Mouse (Mus musculus) spleen, postnatal 10 days (tissue): ENCODE results near the gene Casq1.

Experiments used
- DNase-seq, 2 experiments: peaks; one replicate each; pipeline ENCODE4 v3.0.0; 2021 to 2022; ENCODE audit warnings: low spot score in 2 of 2

Casq1 gene

DNA sequence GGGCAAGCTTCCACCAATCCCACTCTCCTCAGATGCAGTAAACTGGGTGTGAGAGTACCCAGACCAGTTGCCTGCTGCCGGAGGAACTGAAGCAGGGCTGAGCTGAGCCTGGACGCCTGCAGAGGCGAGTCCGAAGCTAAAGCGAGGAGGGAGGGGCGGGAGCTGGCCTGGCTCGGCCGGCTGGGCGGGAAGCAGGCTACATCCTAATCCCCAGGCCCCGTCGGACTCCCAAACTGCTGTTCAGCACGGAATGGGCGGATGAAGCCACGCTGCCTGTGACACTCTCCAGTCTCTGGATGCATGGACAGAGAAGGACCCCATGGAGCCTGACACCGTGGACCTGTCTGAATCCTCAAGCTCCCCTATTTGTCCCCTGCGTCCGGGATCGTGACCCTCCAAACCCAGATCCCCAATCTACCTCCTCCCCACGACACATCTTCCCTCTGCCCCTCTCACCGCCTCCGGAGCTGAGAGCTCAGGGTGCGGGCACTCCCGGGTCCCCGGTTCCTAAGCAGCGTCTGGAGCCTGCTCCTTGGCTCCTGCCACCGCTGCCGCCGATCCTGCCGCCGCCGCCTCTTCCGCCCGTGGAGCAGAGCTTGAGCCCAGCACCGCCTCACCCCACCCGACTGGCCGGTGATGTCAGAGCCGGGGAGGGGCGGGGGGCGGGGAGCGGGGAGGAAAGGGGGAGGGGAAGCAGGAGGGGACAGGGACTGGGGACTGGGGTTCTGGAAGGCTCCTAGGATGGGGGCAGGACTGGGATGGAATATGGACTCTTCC, 13.3 kb downstream of the Casq1 start, which contains the start of gene Pea15a:
Gene Pea15a (minus strand): TSS at position 664 of the 777 bp plus-strand sequence.
- peak; percentile 30 to 62 for DNase-seq

DNA sequence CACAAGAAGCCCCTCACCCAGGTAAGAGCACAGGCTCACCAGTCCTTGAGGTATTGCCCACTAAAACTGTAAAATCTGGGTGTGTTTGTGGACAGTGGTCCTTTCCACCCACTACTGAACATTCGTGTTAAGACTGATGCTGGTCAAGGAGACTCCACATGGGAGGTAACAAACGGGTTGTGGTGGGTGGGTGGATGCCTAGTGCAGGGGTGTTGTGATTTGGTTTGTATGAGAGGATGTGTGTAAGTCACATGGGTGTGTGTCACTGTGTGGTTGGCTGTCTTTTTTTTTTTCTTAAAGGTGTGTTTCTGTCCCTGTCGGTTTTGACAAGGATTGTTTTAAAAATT, 14.0 kb downstream of the Casq1 start:
- DNase-seq, result no peak

GRCm38 (mm10) chr1:172204814-172205740, 14.6 kb downstream of the Casq1 start:
- DNase-seq, result no peak

DNA sequence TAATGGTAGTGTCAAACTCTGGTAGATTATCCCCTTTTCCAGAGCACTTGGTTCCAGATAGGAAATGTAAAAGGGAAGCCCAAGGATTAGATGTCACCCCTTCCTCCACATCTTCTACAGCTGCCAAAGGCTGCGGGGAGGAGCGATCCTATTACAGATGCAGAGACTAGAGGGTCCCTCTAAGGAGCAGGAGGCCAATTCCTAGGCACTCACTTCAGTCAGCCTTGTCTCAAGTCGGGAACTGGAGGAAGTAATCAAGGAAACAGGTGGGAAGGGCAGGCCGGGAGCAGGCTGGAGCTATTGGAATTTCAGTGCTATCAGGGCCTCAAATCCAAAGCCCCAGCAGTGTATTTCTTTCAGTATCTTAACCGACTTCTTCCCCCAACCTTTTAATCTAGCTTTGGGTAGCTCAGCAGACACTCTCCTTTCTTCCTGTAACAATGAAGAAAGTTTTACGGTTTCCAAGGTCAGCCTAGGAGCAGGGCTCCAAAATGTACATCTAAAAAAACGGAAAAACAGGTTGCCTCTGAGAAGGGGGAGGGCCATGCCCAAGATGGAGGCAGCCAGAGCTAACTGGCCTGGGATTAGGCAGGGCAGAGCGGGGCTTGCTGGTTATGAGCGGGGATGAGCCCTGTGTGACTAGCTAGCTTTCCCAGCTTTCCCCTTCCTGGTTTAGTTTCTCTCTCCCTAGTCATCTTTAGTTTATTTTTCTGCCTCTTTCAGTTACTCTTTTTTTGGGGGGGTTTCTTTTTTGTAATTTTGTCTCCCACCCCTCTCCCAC, 15.4 kb downstream of the Casq1 start:
- DNase-seq, result no peak

GRCm38 (mm10) chr1:172203566-172203965, 16.1 kb downstream of the Casq1 start:
- no peak for DNase-seq

DNA sequence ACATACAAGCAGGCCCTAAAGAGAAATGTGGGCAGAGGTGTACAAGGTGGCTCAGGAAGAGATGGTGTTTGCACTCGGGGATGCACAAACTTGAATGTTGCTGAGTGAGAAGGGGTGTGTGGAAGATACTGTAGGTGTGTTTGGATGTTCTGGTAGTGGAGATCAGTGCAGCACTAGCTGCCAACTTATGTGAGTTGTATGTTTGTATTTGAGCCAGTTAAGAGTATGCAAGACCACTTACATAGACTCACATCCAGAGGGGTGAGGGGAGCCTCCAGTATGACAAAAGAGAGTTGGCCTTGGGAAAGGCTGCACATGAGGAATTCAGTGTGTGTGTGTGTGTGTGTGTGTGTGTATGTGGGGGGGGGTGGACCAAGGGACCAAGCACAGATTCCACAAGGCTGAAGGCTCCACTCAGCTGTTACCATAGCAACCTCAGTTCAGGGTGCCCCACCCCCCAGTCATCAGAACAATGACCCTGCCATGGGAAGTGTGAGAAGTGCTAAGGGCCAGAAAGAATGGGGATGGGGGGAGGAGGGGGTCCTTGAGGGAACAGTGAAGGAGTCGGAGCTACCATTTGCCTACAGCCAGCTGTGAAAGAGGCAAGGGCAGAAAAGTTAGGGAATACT, 16.7 kb downstream of the Casq1 start:
- no peak for DNase-seq

DNA sequence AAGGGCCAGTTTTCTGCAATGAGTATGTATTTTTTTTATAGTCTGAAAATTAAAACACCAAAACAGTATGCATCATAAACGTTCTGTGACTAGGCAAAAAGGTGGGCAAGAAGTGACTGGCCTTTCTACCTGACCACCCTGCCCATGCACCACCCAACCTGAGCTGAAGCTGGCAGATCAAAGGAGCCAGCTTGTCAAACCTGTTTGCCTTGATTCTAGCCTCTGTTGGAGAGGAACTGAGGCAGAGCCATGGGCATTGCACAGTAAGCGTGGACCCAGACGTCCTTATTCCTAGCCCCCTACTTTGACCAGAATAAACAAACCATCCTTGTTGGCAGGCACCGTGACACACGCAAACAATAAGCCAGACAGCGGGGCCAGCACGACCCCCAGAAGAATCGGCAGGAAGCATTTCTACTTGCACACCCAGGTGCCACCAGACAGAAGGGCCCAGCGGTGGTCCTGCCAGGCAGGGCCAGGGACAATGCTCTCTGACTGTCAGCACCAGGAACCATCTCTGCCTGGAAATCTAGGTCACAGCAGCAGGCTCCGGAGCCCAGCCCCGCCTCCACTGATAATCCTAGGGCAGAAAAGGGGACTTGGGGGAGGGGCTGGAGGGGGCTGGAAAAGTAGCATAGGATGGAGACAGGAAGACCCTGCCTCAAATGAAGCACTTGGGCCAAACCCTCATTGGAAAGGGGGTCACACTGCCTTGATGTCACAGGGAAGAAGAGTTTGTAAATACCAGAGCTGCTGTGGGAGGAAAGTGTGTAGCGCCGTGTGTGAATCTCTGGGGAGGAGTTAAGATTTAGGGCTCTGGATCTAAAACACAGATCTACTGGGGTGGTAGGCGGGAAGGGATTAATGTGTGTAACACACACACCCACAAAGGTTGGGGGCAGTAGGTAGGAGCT, 17.4 kb downstream of the Casq1 start:
- no peak for DNase-seq

DNA sequence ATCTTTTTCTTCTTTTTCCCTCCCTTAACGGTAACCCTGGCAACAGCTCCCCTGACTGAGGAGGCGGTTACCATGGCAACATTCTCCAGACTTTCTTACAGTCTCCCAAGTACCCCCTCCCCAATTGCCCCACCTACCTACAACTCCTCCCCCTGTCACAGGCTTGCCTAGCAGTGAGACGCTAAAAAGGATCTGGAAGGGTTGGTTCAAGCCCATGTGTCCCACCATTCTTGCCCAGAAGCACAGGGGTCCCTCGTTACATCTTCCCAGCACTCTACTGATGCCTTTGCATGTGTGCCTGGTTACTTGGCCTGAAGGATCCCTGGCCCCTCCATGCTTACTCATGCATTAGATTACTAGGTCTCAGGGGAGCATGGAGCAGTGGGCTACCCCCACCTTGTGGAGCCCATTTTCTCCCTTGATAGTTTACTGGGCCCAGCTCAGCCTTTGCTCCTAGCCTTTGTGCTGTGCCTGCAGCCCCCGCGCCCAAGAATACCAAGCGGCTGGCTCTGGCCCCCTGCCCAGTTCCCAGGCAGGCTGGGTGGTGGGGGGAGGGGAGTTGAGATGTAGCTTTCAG, 18.7 kb downstream of the Casq1 start:
- no peak for DNase-seq

GRCm38 (mm10) chr1:172200161-172200560, 19.5 kb downstream of the Casq1 start:
- DNase-seq, result no peak

GRCm38 (mm10) chr1:172198996-172199395, 20.7 kb downstream of the Casq1 start:
- DNase-seq, result no peak

DNA sequence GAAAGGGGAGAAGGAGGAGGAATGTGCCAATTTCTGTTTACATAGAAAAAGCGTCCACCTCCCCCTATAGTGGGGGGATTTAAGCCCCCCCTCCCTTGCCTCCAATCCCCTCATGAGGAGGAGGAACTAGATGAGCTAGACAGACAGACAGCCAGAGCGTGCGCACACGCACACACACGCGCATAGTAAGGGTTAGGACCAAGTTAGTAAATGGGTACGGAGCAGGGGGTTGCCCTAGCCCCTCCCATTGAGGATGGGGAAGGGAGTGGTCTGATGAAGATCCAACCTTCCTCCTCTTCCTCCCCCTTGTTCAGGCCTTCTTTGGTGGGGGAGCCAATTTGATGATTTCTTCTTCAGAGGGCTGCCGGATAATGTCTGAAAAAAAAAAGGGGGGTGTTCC, 21.4 kb downstream of the Casq1 start:
- no peak for DNase-seq

- DNase-seq, result no peak
These were observed 21.8 kb downstream of the Casq1 start for GRCm38 (mm10) chr1:172197851-172198250.

- no peak for DNase-seq
These were observed 22.5 kb downstream of the Casq1 start for GRCm38 (mm10) chr1:172197146-172197545.

DNA sequence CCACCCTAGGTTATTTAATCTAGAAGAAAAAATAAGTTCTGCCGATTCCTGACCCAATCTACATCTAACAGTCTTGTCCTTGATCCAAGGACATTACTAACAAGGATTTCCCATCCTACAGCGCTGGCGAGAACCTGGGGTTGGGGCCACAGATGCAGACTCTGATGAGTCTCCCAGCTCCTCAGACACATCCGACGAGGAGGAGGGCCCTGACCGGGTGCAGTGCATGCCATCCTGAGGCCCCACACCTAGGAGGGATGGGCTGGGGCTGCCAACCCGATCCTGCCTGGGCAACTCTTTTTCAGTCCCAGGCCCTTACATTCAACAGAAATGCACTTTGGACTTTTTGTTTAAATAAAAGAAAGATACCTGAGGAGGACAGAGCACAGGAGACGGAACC, 25.2 kb downstream of the Casq1 start:
- DNase-seq, result no peak

- DNase-seq, result no peak
These were observed 27.5 kb downstream of the Casq1 start for GRCm38 (mm10) chr1:172192217-172192616.

- DNase-seq, result no peak
These were observed 28.1 kb downstream of the Casq1 start for GRCm38 (mm10) chr1:172191578-172191977.

- no peak for DNase-seq
These were observed 30.8 kb downstream of the Casq1 start for GRCm38 (mm10) chr1:172188891-172189290.

- no peak for DNase-seq
These were observed 33.0 kb downstream of the Casq1 start for GRCm38 (mm10) chr1:172186401-172187289.

- no peak for DNase-seq
These were observed 35.8 kb downstream of the Casq1 start for GRCm38 (mm10) chr1:172183915-172184314.
